Mouse (Mus musculus) lung, embryonic 16.5 days (tissue): ENCODE measurements around the gene En1. TPM values are rescaled to one million over a fixed set of nuclear protein-coding genes. Genes with fewer than 3 reads are reported as not detected.

Source experiments
- ATAC-seq: fragments of 200-750 bp; cut with Nextera tagmentation; 2 replicates; pipeline ENCODE4 v1.8.0; 2017; ENCODE audit warnings: low read depth, mild to moderate bottlenecking, moderate library complexity
- H3K27ac ChIP-seq: fragments of 300-500 bp; sonication (generic); 2 replicates; pipeline ENCODE4 v1.5.1; 2014; ENCODE audit warnings: mild to moderate bottlenecking, control low read depth, low read length
- H3K27me3 ChIP-seq: fragments of 300-500 bp; sonication (generic); 2 replicates; pipeline ENCODE4 v1.6.1; 2014; ENCODE audit warnings: low read depth, low read length, mixed read lengths; ENCODE audit not compliant: control insufficient read depth, insufficient read depth
- H3K36me3 ChIP-seq: fragments of 300-500 bp; sonication (generic); 2 replicates; pipeline ENCODE4 v1.6.1; 2014; ENCODE audit warnings: low read length; ENCODE audit not compliant: control insufficient read depth, insufficient read depth
- H3K4me1 ChIP-seq: fragments of 300-500 bp; sonication (generic); replicated peaks from 2 replicates; pipeline ENCODE4 v1.6.1; 2014; ENCODE audit warnings: low read length, mixed read lengths; ENCODE audit not compliant: control insufficient read depth, insufficient read depth
- H3K4me2 ChIP-seq: fragments of 300-500 bp; sonication (generic); 2 replicates; pipeline ENCODE4 v1.6.1; 2014; ENCODE audit warnings: low read depth, low read length, control low read depth
- H3K4me3 ChIP-seq: fragments of 300-500 bp; sonication (generic); 2 replicates; pipeline ENCODE4 v1.5.1; 2014; ENCODE audit warnings: mild to moderate bottlenecking, low read length, control low read depth
- H3K9ac ChIP-seq: fragments of 300-500 bp; sonication (generic); 2 replicates; pipeline ENCODE4 v1.6.1; 2014; ENCODE audit warnings: low read length, control low read depth
- H3K9me3 ChIP-seq: fragments of 300-500 bp; sonication (generic); 2 replicates; pipeline ENCODE4 v1.6.1; 2016; ENCODE audit warnings: low read length; ENCODE audit not compliant: control insufficient read depth
- WGBS: fragments of 180-500 bp; shearing (Covaris S2); extraction: QIAGEN DNeasy Blood & Tissue Kit; methylation state at CpG from one replicate; pipeline ENCODE4 v1.1.7; 2014; 5-methylcytosine and 5-hydroxymethylcytosine counted together
- polyA plus RNA-seq: library from polyadenylated mRNA; unstranded; fragments of >200 nt; fragmentation: Nextera tagmentation; extraction: Ambion mirVana; gene quantifications from 2 replicates; pipeline ENCODE4 v1.2.1, GENCODE M21; 2015

The En1 gene
- 0.08 TPM in 1 of 2 replicates, not detected in the other for polyA plus RNA-seq

GRCm38 (mm10) chr1:120602031-120602730, at the start of gene En1:
Gene En1 (plus strand): TSS chr1:120602418.
- no peaks in the 10 kb centered on the region for H3K9me3 ChIP-seq
- H3K9ac ChIP-seq: no peak within 1 kb of the TSS
- peak within 1 kb of the TSS; percentile 61 for H3K4me2 ChIP-seq
- peaks cover 15% of the 10 kb centered on the region for H3K4me1 ChIP-seq
- peak within 1 kb of the TSS; percentile 50 for H3K4me3 ChIP-seq
- peaks cover 94% of the 10 kb centered on the region for H3K27me3 ChIP-seq
- H3K36me3 ChIP-seq: no peaks in the 10 kb centered on the region
- no peak for ATAC-seq
- no peak within 1 kb of the TSS for H3K27ac ChIP-seq
- WGBS: 2% methylated on average over 34 of the region's 35 CpGs

GRCm38 (mm10) chr1:120556926-120557846, 45.0 kb upstream of the En1 start:
- H3K36me3 ChIP-seq: no peaks in the 10 kb centered on the region
- no peaks in the 10 kb centered on the region for H3K9me3 ChIP-seq
- no peaks in the 10 kb centered on the region for H3K27me3 ChIP-seq
- H3K4me1 ChIP-seq: peaks cover 2% of the 10 kb centered on the region; the same call in 1 of the 2 replicates
- 62% methylated on average over 15 of the region's 15 CpGs for WGBS
- no peak overlapping the region for H3K4me3 ChIP-seq
- H3K4me2 ChIP-seq: no peak overlapping the region
- ATAC-seq: no peak
- H3K9ac ChIP-seq: no peak overlapping the region
- H3K27ac ChIP-seq: no peak overlapping the region

GRCm38 (mm10) chr1:120558341-120559285, 43.6 kb upstream of the En1 start:
- Histone ChIP-seq H3K27ac (no peak overlapping the region), H3K36me3 (no peaks in the 10 kb centered on the region), H3K27me3 (no peaks in the 10 kb centered on the region), H3K4me3 (no peak overlapping the region), H3K9ac (no peak overlapping the region), H3K4me1 (peaks cover 2% of the 10 kb centered on the region; the same call in 1 of the 2 replicates), H3K9me3 (no peaks in the 10 kb centered on the region), H3K4me2 (no peak overlapping the region)
- ATAC-seq: peak; percentile 59
- WGBS: 53% methylated on average over 9 of the region's 9 CpGs

GRCm38 (mm10) chr1:120559911-120560310, 42.3 kb upstream of the En1 start:
- Histone ChIP-seq H3K36me3 (no peaks in the 10 kb centered on the region), H3K9me3 (no peaks in the 10 kb centered on the region), H3K27me3 (no peaks in the 10 kb centered on the region), H3K27ac (no peak overlapping the region), H3K4me3 (no peak overlapping the region), H3K4me2 (no peak overlapping the region), H3K4me1 (peaks cover 2% of the 10 kb centered on the region; the same call in 1 of the 2 replicates), H3K9ac (no peak overlapping the region)
- WGBS: 88% methylated on average over 5 of the region's 5 CpGs
- no peak for ATAC-seq

- no peaks in the 10 kb centered on the region; the same call in 1 of the 2 replicates for H3K27me3 ChIP-seq
- 57% methylated on average over 4 of the region's 4 CpGs for WGBS
These were observed 20.9 kb upstream of the En1 start for GRCm38 (mm10) chr1:120581306-120581705.

GRCm38 (mm10) chr1:120585481-120585880, 16.7 kb upstream of the En1 start:
- Histone ChIP-seq H3K9ac (no peak overlapping the region), H3K4me2 (no peak overlapping the region), H3K4me3 (no peak overlapping the region), H3K27me3 (peaks cover 2% of the 10 kb centered on the region), H3K36me3 (no peaks in the 10 kb centered on the region), H3K27ac (no peak overlapping the region), H3K9me3 (no peaks in the 10 kb centered on the region), H3K4me1 (no peaks in the 10 kb centered on the region)
- ATAC-seq: no peak
- WGBS: 13% methylated on average over 2 of the region's 2 CpGs

More at GRCm38 (mm10) chr1:120581306-120581705, 20.9 kb upstream of the En1 start:
- Histone ChIP-seq H3K9ac (no peak overlapping the region), H3K4me3 (no peak overlapping the region), H3K36me3 (no peaks in the 10 kb centered on the region), H3K4me2 (no peak overlapping the region), H3K4me1 (no peaks in the 10 kb centered on the region), H3K27ac (no peak overlapping the region), H3K9me3 (no peaks in the 10 kb centered on the region)
- ATAC-seq: no peak

GRCm38 (mm10) chr1:120586500-120587110, 15.6 kb upstream of the En1 start:
- WGBS: 10% methylated on average over 7 of the region's 7 CpGs
- no peak overlapping the region for H3K4me3 ChIP-seq
- no peaks in the 10 kb centered on the region for H3K4me1 ChIP-seq
- no peaks in the 10 kb centered on the region for H3K36me3 ChIP-seq
- H3K4me2 ChIP-seq: no peak overlapping the region
- H3K9ac ChIP-seq: no peak overlapping the region
- no peaks in the 10 kb centered on the region for H3K9me3 ChIP-seq
- ATAC-seq: no peak
- peaks cover 10% of the 10 kb centered on the region for H3K27me3 ChIP-seq
- H3K27ac ChIP-seq: no peak overlapping the region

GRCm38 (mm10) chr1:120587431-120587830, 14.8 kb upstream of the En1 start:
- H3K4me3 ChIP-seq: no peak overlapping the region
- 48% methylated on average over 9 of the region's 12 CpGs for WGBS
- no peaks in the 10 kb centered on the region for H3K9me3 ChIP-seq
- H3K9ac ChIP-seq: no peak overlapping the region
- ATAC-seq: no peak
- H3K27me3 ChIP-seq: peaks cover 18% of the 10 kb centered on the region
- H3K4me1 ChIP-seq: no peaks in the 10 kb centered on the region
- no peaks in the 10 kb centered on the region for H3K36me3 ChIP-seq
- H3K4me2 ChIP-seq: no peak overlapping the region
- H3K27ac ChIP-seq: no peak overlapping the region
